Mouse (Mus musculus): ENCODE data around the gene Cdh3.

- no peak for TF ChIP-seq CTCF (IDR thresholded peaks at IDR 0.05; ENCODE audit: low read depth)
- TF ChIP-seq EP300 (IDR thresholded peaks at IDR 0.05; ENCODE audit: low read depth) = no peak
Measured at GRCm38 (mm10) chr8:106597067-106597466, 86.4 kb downstream of the Cdh3 start.
